Mouse (Mus musculus) MEL (cell line): Measurements from ENCODE around the gene Nxf3. TPM values are rescaled to one million over a fixed set of nuclear protein-coding genes. Genes with fewer than 3 reads are reported as not detected.
"Not testable (repeated sequence)": the region's sequence is repeated elsewhere in the genome, so short reads cannot be mapped to it uniquely, and the experiment has no call there.

ENCODE experiments used
- DNase-seq: peaks from one replicate; pipeline ENCODE4 v3.0.0; 2011; ENCODE audit warnings: low read depth, low spot score
- H3K27ac ChIP-seq: 2 replicates; pipeline ENCODE4 v1.5.1; 2012; ENCODE audit warnings: low read depth, mild to moderate bottlenecking, control low read depth, low read length, moderate library complexity; ENCODE audit not compliant: control insufficient read depth
- H3K27me3 ChIP-seq, 2 experiments: fragments of 150-350 bp in 1 of 2; sonication (generic) in 1 of 2; 2 replicates each; pipeline ENCODE4 v1.6.1; 2012; ENCODE audit warnings: low read length in 2 of 2, mild to moderate bottlenecking in 2 of 2, improper control_type of control experiment in 1 of 2, moderate library complexity in 1 of 2; ENCODE audit not compliant: insufficient read depth in 2 of 2, control insufficient read depth in 1 of 2
- H3K36me3 ChIP-seq, 2 experiments: 2 replicates each; pipeline ENCODE4 v1.6.1; 2012 to 2014; ENCODE audit warnings: low read length in 2 of 2, improper control_type of control experiment in 1 of 2, inconsistent platforms in 1 of 2, mild to moderate bottlenecking in 1 of 2; ENCODE audit not compliant: insufficient read depth in 2 of 2, control insufficient read depth in 1 of 2
- H3K4me1 ChIP-seq, 2 experiments: fragments of 150-350 bp in 1 of 2; sonication (generic) in 1 of 2; 2 replicates each; pipeline ENCODE4 v1.6.1; 2012; ENCODE audit warnings: low read length in 2 of 2, improper control_type of control experiment in 1 of 2, mild to moderate bottlenecking in 1 of 2; ENCODE audit not compliant: insufficient read depth in 2 of 2, control insufficient read depth in 1 of 2
- H3K4me3 ChIP-seq, 2 experiments: fragments of 150-350 bp in 1 of 2; sonication (generic) in 1 of 2; 2 replicates each; pipeline ENCODE4 v1.5.1; 2012; ENCODE audit warnings: low read depth in 2 of 2, low read length in 2 of 2, mild to moderate bottlenecking in 2 of 2, moderate library complexity in 2 of 2, control low read depth in 1 of 2, improper control_type of control experiment in 1 of 2; ENCODE audit not compliant: control insufficient read depth in 1 of 2, insufficient read depth in 1 of 2
- H3K79me2 ChIP-seq: 2 replicates; pipeline ENCODE4 v1.6.1; 2012; ENCODE audit warnings: mild to moderate bottlenecking, low read length, moderate library complexity; ENCODE audit not compliant: control insufficient read depth, poor library complexity, insufficient read depth
- H3K9ac ChIP-seq: 2 replicates; pipeline ENCODE4 v1.6.1; 2012; ENCODE audit warnings: low read depth, mild to moderate bottlenecking, control low read depth, low read length, moderate library complexity; ENCODE audit not compliant: control insufficient read depth, poor library complexity, severe bottlenecking
- H3K9me3 ChIP-seq: fragments of 150-350 bp; sonication (generic); replicated peaks from 2 replicates; pipeline ENCODE4 v1.6.1; 2012; ENCODE audit warnings: mild to moderate bottlenecking, low read length, improper control_type of control experiment, moderate library complexity; ENCODE audit not compliant: insufficient read depth
- GABPA ChIP-seq: IDR thresholded peaks from 2 replicates; pipeline ENCODE4 v1.6.1; 2012; ENCODE audit warnings: low read depth, mild to moderate bottlenecking, inconsistent platforms, low read length, improper control_type of control experiment, moderate library complexity
- KAT2A ChIP-seq: conservative IDR thresholded peaks from 2 replicates; pipeline ENCODE4 v1.6.1; 2012; ENCODE audit warnings: low read depth, low read length, improper control_type of control experiment, inconsistent platforms
- MAZ ChIP-seq: IDR thresholded peaks from 2 replicates; pipeline ENCODE4 v1.6.1; 2012; ENCODE audit warnings: low read depth, mild to moderate bottlenecking, inconsistent platforms, low read length, improper control_type of control experiment
- UBTF ChIP-seq: IDR thresholded peaks from 2 replicates; pipeline ENCODE4 v1.6.1; 2012; ENCODE audit warnings: low read depth, mild to moderate bottlenecking, inconsistent platforms, low read length, improper control_type of control experiment, moderate library complexity, borderline replicate concordance; ENCODE audit not compliant: insufficient read depth
- polyA plus RNA-seq, 2 experiments: library from polyadenylated mRNA; stranded (reverse) in 1 of 2; unstranded in 1 of 2; fragments of >175 nt in 1 of 2; fragments of >200 nt in 1 of 2; gene quantifications; 2 replicates each; pipeline versions ENCODE4 v1.2.1 to v1.2.4; 2012; ENCODE audit warnings: low replicate concordance in 2 of 2, low read depth in 1 of 2; ENCODE audit not compliant: insufficient read length in 2 of 2, insufficient read depth in 1 of 2, missing spikeins in 1 of 2
- total RNA-seq: library from RNA; depleted of rRNA; stranded (reverse); fragments of 300-350 nt; gene quantifications from 2 replicates; pipeline ENCODE4 v1.2.3, GENCODE M21; 2012

Gene Nxf3
- total and polyA plus RNA-seq, 3 experiments = 0.08 TPM; not detected in 2

GRCm38 (mm10) chrX:136094421-136094820 lies 9.4 kb upstream of the Nxf3 start:
- H3K79me2 ChIP-seq = no peaks in the 10 kb centered on the region
- DNase-seq = no peak
- no peaks in the 10 kb centered on the region for H3K36me3 ChIP-seq
- H3K4me1 ChIP-seq = no peaks in the 10 kb centered on the region
- no peaks in the 10 kb centered on the region for H3K9me3 ChIP-seq
- no peak overlapping the region for H3K27ac ChIP-seq
- no peak overlapping the region for H3K9ac ChIP-seq
- peaks cover 0 to 8% of the 10 kb centered on the region in 2 experiments; a peak in 2 of 4 replicates for H3K27me3 ChIP-seq
- no peak overlapping the region for H3K4me3 ChIP-seq
- TF ChIP-seq UBTF = no peak
- no peak for TF ChIP-seq GABPA

GRCm38 (mm10) chrX:136092497-136093279 lies 7.6 kb upstream of the Nxf3 start:
- no peak for DNase-seq
- Histone ChIP-seq H3K27ac (no peak overlapping the region), H3K79me2 (no peaks in the 10 kb centered on the region), H3K4me3 (no peak overlapping the region), H3K9ac (no peak overlapping the region), H3K27me3 (peaks cover 0 to 8% of the 10 kb centered on the region in 2 experiments; a peak in 1 of 4 replicates), H3K36me3 (no peaks in the 10 kb centered on the region), H3K9me3 (no peaks in the 10 kb centered on the region), H3K4me1 (no peaks in the 10 kb centered on the region)
- TF ChIP-seq KAT2A = no peak
- no peak for TF ChIP-seq MAZ

GRCm38 (mm10) chrX:136068020-136068419 lies 17.0 kb downstream of the Nxf3 start, which contains the start of gene Bex2:
Gene Bex2 (minus strand): TSS chrX:136068236.
- H3K27me3 ChIP-seq, H3K79me2 ChIP-seq, H3K9ac ChIP-seq, H3K4me3 ChIP-seq, H3K9me3 ChIP-seq, H3K4me1 ChIP-seq, DNase-seq, H3K36me3 ChIP-seq, H3K27ac ChIP-seq: not testable (repeated sequence)

- not testable (repeated sequence) for H3K9me3 ChIP-seq, H3K27ac ChIP-seq, H3K4me1 ChIP-seq, H3K79me2 ChIP-seq, H3K9ac ChIP-seq, H3K27me3 ChIP-seq, H3K4me3 ChIP-seq, H3K36me3 ChIP-seq
- DNase-seq = peak; percentile 29
These were observed 17.7 kb downstream of the Nxf3 start for GRCm38 (mm10) chrX:136067201-136067991.
